Comparison of ENCODE assay signal across 20 mouse cellular contexts in the genomic region with DNA sequence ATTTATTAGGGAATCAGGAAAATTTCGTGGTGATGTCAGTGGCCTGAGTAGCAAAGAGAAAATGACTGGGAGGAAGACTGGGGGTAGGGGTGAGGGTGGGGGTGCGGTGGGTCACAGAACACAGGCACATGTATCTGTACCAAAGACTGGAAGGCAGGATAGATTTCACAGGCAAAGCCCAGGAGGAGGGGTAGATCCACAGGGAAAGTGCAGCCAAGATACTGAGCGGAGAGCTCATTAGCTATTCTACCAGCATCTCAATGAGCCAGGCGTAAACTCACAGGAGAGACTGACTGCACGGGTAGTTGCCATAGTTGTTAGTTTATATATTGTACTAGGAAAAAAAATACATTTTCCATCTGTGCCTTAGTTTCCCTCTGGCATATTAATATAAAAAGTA.
DNase-seq lines count a peak whose midpoint lies in the region; ATAC-seq and TF ChIP-seq lines count a peak whose summit lies in the region.
"Had no signal": no experiment of that assay in that cellular context is flagged by ENCODE, and none has a peak within 500 bp of the region (broad histone marks: within the 10 kb centered on the region; RNA-seq: fewer than 3 reads in every experiment).

No protein-coding gene starts in this region.

- H3K9ac ChIP-seq in forebrain, embryonic 14.5 days (ENCODE audit: low read length), result no peak overlapping the region
- H3K9ac ChIP-seq in hindbrain, embryonic 14.5 days, result no peak overlapping the region
- no peak overlapping the region for H3K9ac ChIP-seq in hindbrain, postnatal 0 days (replicated peaks; ENCODE audit: low read length)
- H3K9ac ChIP-seq in midbrain, embryonic 14.5 days (replicated peaks; ENCODE audit: low read length), result no peak overlapping the region
- H3K9ac ChIP-seq: embryonic facial prominence, embryonic 12.5 days; heart, embryonic 15.5 days; hindbrain, embryonic 15.5 days had no signal

- H3K27me3 ChIP-seq in forebrain, embryonic 14.5 days (replicated peaks; ENCODE audit: control insufficient read depth, insufficient read depth, low read length), result no peaks in the 10 kb centered on the region
- no peaks in the 10 kb centered on the region for H3K27me3 ChIP-seq in forebrain, embryonic 10.5 days (ENCODE audit: poor library complexity, severe bottlenecking)
- no peaks in the 10 kb centered on the region for H3K27me3 ChIP-seq in hindbrain, embryonic 14.5 days (ENCODE audit: control insufficient read depth, insufficient read depth, low read length)
- H3K27me3 ChIP-seq in hindbrain, postnatal 0 days (ENCODE audit: insufficient read depth, low read length), result no peaks in the 10 kb centered on the region
- no peaks in the 10 kb centered on the region for H3K27me3 ChIP-seq in midbrain, embryonic 14.5 days (ENCODE audit: control insufficient read depth, insufficient read depth, low read length)
- H3K27me3 ChIP-seq in kidney, adult 2 months (replicated peaks; ENCODE audit: control insufficient read depth, insufficient read depth, low read length), result no peaks in the 10 kb centered on the region
- H3K27me3 ChIP-seq: embryonic facial prominence, embryonic 12.5 days; heart, embryonic 15.5 days; hindbrain, embryonic 15.5 days had no signal

- H3K4me2 ChIP-seq in forebrain, embryonic 14.5 days (ENCODE audit: low read length), result no peak overlapping the region
- H3K4me2 ChIP-seq in hindbrain, embryonic 14.5 days (replicated peaks), result no peak overlapping the region
- no peak overlapping the region for H3K4me2 ChIP-seq in hindbrain, postnatal 0 days (ENCODE audit: low read depth, low read length)
- H3K4me2 ChIP-seq in midbrain, embryonic 14.5 days (ENCODE audit: low read length), result no peak overlapping the region
- H3K4me2 ChIP-seq: embryonic facial prominence, embryonic 12.5 days; heart, embryonic 15.5 days; hindbrain, embryonic 15.5 days had no signal

- no peak overlapping the region for H3K27ac ChIP-seq in forebrain, embryonic 14.5 days (ENCODE audit: low read depth, low read length)
- no peak overlapping the region for H3K27ac ChIP-seq in forebrain, embryonic 10.5 days
- H3K27ac ChIP-seq in hindbrain, embryonic 14.5 days, result no peak overlapping the region
- H3K27ac ChIP-seq in hindbrain, postnatal 0 days, result no peak overlapping the region
- no peak overlapping the region for H3K27ac ChIP-seq in midbrain, embryonic 14.5 days (replicated peaks; ENCODE audit: low read depth, low read length)
- no peak overlapping the region for H3K27ac ChIP-seq in kidney, adult 2 months (ENCODE audit: insufficient read depth, low read depth, low read length)
- H3K27ac ChIP-seq: embryonic facial prominence, embryonic 12.5 days; heart, embryonic 10.5 days; heart, embryonic 15.5 days; hindbrain, embryonic 15.5 days had no signal

- H3K4me3 ChIP-seq in forebrain, embryonic 14.5 days (ENCODE audit: low read depth, low read length), result no peak overlapping the region
- no peak overlapping the region for H3K4me3 ChIP-seq in forebrain, embryonic 10.5 days
- no peak overlapping the region for H3K4me3 ChIP-seq in hindbrain, embryonic 14.5 days (replicated peaks; ENCODE audit: low read length)
- no peak overlapping the region for H3K4me3 ChIP-seq in hindbrain, postnatal 0 days (ENCODE audit: low read length)
- H3K4me3 ChIP-seq in midbrain, embryonic 14.5 days (replicated peaks; ENCODE audit: low read depth, low read length), result no peak overlapping the region
- no peak overlapping the region for H3K4me3 ChIP-seq in kidney, adult 2 months (ENCODE audit: insufficient read depth, low read depth, low read length)
- H3K4me3 ChIP-seq: embryonic facial prominence, embryonic 12.5 days; heart, embryonic 10.5 days; heart, embryonic 15.5 days; hindbrain, embryonic 15.5 days had no signal

- H3K36me3 ChIP-seq in forebrain, embryonic 14.5 days (ENCODE audit: control insufficient read depth, insufficient read depth, low read length), result no peaks in the 10 kb centered on the region
- no peaks in the 10 kb centered on the region for H3K36me3 ChIP-seq in forebrain, embryonic 10.5 days (replicated peaks)
- H3K36me3 ChIP-seq in hindbrain, embryonic 14.5 days (replicated peaks; ENCODE audit: control insufficient read depth, insufficient read depth), result no peaks in the 10 kb centered on the region
- no peaks in the 10 kb centered on the region for H3K36me3 ChIP-seq in hindbrain, postnatal 0 days (ENCODE audit: insufficient read depth, low read length)
- no peaks in the 10 kb centered on the region for H3K36me3 ChIP-seq in midbrain, embryonic 14.5 days (ENCODE audit: control insufficient read depth, insufficient read depth, low read length)
- H3K36me3 ChIP-seq in kidney, adult 2 months (ENCODE audit: control insufficient read depth, insufficient read depth, low read length), result no peaks in the 10 kb centered on the region
- H3K36me3 ChIP-seq: embryonic facial prominence, embryonic 12.5 days; heart, embryonic 10.5 days; heart, embryonic 15.5 days; hindbrain, embryonic 15.5 days had no signal

- no peak for TF ChIP-seq POLR2A in brain, embryonic 14.5 days (IDR thresholded peaks at IDR 0.05; ENCODE audit: borderline replicate concordance, extremely low read depth, insufficient read depth, insufficient read length, poor library complexity, severe bottlenecking)
- TF ChIP-seq POLR2A in kidney, adult 2 months (IDR thresholded peaks at IDR 0.05; ENCODE audit: low read depth, low read length), result no peak

- TF ChIP-seq CTCF in hindbrain, postnatal 0 days (IDR thresholded peaks at IDR 0.05; ENCODE audit: low read depth), result no peak
- no peak for TF ChIP-seq CTCF in brain, embryonic 14.5 days (IDR thresholded peaks at IDR 0.05; ENCODE audit: borderline replicate concordance, extremely low read depth, insufficient read depth, insufficient read length)
- TF ChIP-seq CTCF in kidney, adult 2 months (conservative IDR thresholded peaks at IDR 0.05; ENCODE audit: insufficient read depth, insufficient read length, low read depth, low read length), result no peak

- ATAC-seq in forebrain, embryonic 14.5 days, result peak; percentile 52
- ATAC-seq in hindbrain, embryonic 14.5 days (ENCODE audit: low FRiP score), result peak; percentile 37; the same call in 1 of the 2 replicates
- ATAC-seq in hindbrain, postnatal 0 days, result no peak
- no peak for ATAC-seq in midbrain, embryonic 14.5 days (ENCODE audit: low FRiP score, low TSS enrichment)
- ATAC-seq: activated CD4-positive, CD25-positive, alpha-beta regulatory T cell, adult 4 months had no signal

- no peaks in the 10 kb centered on the region for H3K9me3 ChIP-seq in forebrain, embryonic 14.5 days (replicated peaks; ENCODE audit: control insufficient read depth, low read length)
- H3K9me3 ChIP-seq in forebrain, embryonic 10.5 days, result no peaks in the 10 kb centered on the region
- H3K9me3 ChIP-seq in hindbrain, embryonic 14.5 days (ENCODE audit: control insufficient read depth, low read length), result no peaks in the 10 kb centered on the region
- no peaks in the 10 kb centered on the region for H3K9me3 ChIP-seq in hindbrain, postnatal 0 days (ENCODE audit: low read length)
- no peaks in the 10 kb centered on the region for H3K9me3 ChIP-seq in midbrain, embryonic 14.5 days (ENCODE audit: control insufficient read depth, low read length)
- H3K9me3 ChIP-seq: embryonic facial prominence, embryonic 12.5 days; heart, embryonic 10.5 days; heart, embryonic 15.5 days; hindbrain, embryonic 15.5 days had no signal

- H3K4me1 ChIP-seq in forebrain, embryonic 14.5 days (ENCODE audit: control insufficient read depth, insufficient read depth, low read length), result 0 out of 2 replicates have a peak, but pooled peaks cover 2% of the 10 kb centered on the region
- H3K4me1 ChIP-seq in forebrain, embryonic 10.5 days, result peaks cover 5% of the 10 kb centered on the region; the same call in 1 of the 2 replicates
- H3K4me1 ChIP-seq in hindbrain, embryonic 14.5 days (replicated peaks; ENCODE audit: control insufficient read depth, insufficient read depth, low read length), result peaks cover 19% of the 10 kb centered on the region; the same call in 1 of the 2 replicates
- peaks cover 4% of the 10 kb centered on the region; the same call in 1 of the 2 replicates for H3K4me1 ChIP-seq in hindbrain, postnatal 0 days (ENCODE audit: insufficient read depth, low read length)
- peaks cover 5% of the 10 kb centered on the region for H3K4me1 ChIP-seq in midbrain, embryonic 14.5 days (ENCODE audit: control insufficient read depth, insufficient read depth, low read length)
- H3K4me1 ChIP-seq in kidney, adult 2 months (ENCODE audit: control insufficient read depth, insufficient read depth, low read length), result no peaks in the 10 kb centered on the region
- H3K4me1 ChIP-seq: embryonic facial prominence, embryonic 12.5 days had no signal

- 39% methylated on average over 5 of the region's 5 CpGs for WGBS in forebrain, embryonic 14.5 days
- WGBS in forebrain, embryonic 10.5 days, result 79% methylated on average over 5 of the region's 5 CpGs
- WGBS in hindbrain, embryonic 14.5 days, result 42% methylated on average over 5 of the region's 5 CpGs
- WGBS in hindbrain, postnatal 0 days, result 41% methylated on average over 5 of the region's 5 CpGs
- 34% methylated on average over 5 of the region's 5 CpGs for WGBS in midbrain, embryonic 14.5 days
- WGBS in kidney, adult 2 months, result 69% methylated on average over 5 of the region's 5 CpGs

- DNase-seq in forebrain, embryonic 14.5 days (ENCODE audit: low spot score), result peak; percentile 68
- DNase-seq in forebrain, embryonic 10.5 days (ENCODE audit: extremely low spot score, low spot score), result no peak
- DNase-seq in hindbrain, embryonic 14.5 days (ENCODE audit: low spot score), result no peak
- DNase-seq in hindbrain, postnatal 0 days (ENCODE audit: low spot score), result no peak
- DNase-seq in brain, embryonic 14.5 days (ENCODE audit: low read depth), result peak; percentile 74
- peak; percentile 64 for DNase-seq in midbrain, embryonic 14.5 days
- no peak for DNase-seq in cerebellum, adult 9-11 months
- no peak for DNase-seq in kidney, adult 2 months
- DNase-seq: adrenal gland, postnatal 14 days; cerebellum, adult 18-20 months; cerebellum, postnatal 14 days; gastrocnemius, postnatal 36 days; heart, adult 18-20 months; heart, postnatal 14 days; kidney, adult 11 months had no signal

Comparison
In these comparisons a context has a peak if more than half of its experiments do, and no peak if none do; other contexts are left out.
1. ATAC-seq: peak in forebrain, embryonic 14.5 days (single experiment) and hindbrain, embryonic 14.5 days (single experiment); none in hindbrain, postnatal 0 days (single experiment) and midbrain, embryonic 14.5 days (single experiment).
2. DNase-seq: peak in forebrain, embryonic 14.5 days (single experiment), brain, embryonic 14.5 days (single experiment) and midbrain, embryonic 14.5 days (single experiment); none in forebrain, embryonic 10.5 days (single experiment), hindbrain, embryonic 14.5 days (single experiment), hindbrain, postnatal 0 days (single experiment), cerebellum, adult 9-11 months (single experiment) and kidney, adult 2 months (single experiment).